Mouse (Mus musculus): ENCODE data around the gene Clstn1. TPM values are rescaled to one million over a fixed set of nuclear protein-coding genes. Genes with fewer than 3 reads are reported as not detected.

Clstn1 gene
- total and polyA plus RNA-seq, 3 experiments, result 6.1 to 26.6 TPM; not detected in 1

DNA sequence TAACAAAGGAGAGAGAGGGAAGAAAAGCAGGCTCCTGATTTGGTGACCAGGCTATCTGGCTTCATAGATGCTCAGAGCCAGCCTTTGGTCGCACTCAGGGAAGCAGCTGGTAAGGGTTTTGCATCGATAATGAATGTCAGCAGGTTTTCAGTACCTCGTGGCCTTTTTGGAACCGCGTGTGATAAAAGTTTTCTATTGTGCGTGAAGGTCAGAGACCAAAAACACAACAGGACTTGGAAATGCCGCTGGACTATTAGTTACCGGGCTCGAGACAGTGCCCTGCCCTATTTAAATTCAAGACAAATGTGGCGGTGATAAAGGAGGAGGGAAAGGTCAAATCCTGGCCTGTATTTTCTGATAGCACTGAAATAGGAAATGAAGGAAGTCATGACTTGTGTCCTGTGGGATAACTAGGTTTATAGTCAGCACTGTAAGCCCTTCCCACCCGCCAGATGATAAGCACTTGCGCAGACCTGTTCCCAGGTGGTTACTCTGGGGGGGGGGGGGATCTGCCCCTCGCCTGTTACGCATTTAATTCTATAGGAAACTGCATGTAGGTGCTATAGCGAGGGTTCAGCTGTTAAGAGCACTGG is 20.6 kb downstream of the Clstn1 start:
- Histone ChIP-seq H3K79me2 (ENCODE audit: control insufficient read depth, insufficient read depth, low read length, poor library complexity) (no peaks in the 10 kb centered on the region), H3K9me3 (replicated peaks; ENCODE audit: insufficient read depth, low read length) (no peaks in the 10 kb centered on the region), H3K27me3 (ENCODE audit: control insufficient read depth in 1 of 2, insufficient read depth in 2 of 2, low read length in 2 of 2) (peaks cover 0 to 4% of the 10 kb centered on the region in 2 experiments; a peak in 2 of 4 replicates), H3K9ac (ENCODE audit: control insufficient read depth, low read depth, low read length, poor library complexity, severe bottlenecking) (no peak overlapping the region), H3K4me3 (ENCODE audit: control insufficient read depth in 1 of 2, insufficient read depth in 1 of 2, low read depth in 2 of 2, low read length in 2 of 2) (no peak overlapping the region), H3K36me3 (ENCODE audit: control insufficient read depth in 1 of 2, insufficient read depth in 2 of 2, low read length in 2 of 2) (no peaks in the 10 kb centered on the region), H3K4me1 (ENCODE audit: control insufficient read depth in 1 of 2, insufficient read depth in 2 of 2, low read length in 2 of 2) (peaks cover 0 to 11% of the 10 kb centered on the region in 2 experiments; a peak in 2 of 4 replicates), H3K27ac (ENCODE audit: control insufficient read depth, low read depth, low read length) (no peak overlapping the region)
- peak; percentile 14 for DNase-seq (ENCODE audit: low read depth, low spot score)
- TF ChIP-seq MYB (IDR thresholded peaks at IDR 0.05; ENCODE audit: low read depth, low read length), result no peak
- no peak for TF ChIP-seq MEF2A (IDR thresholded peaks at IDR 0.05; ENCODE audit: extremely low read depth, insufficient replicate concordance, low read depth, low read length, poor library complexity, severe bottlenecking)
- peak; percentile 20; the same call in 1 of the 2 replicates for TF ChIP-seq TCF12 (IDR thresholded peaks at IDR 0.05; ENCODE audit: low read depth, low read length)
- TF ChIP-seq EP300 (IDR thresholded peaks at IDR 0.05; ENCODE audit: low read depth in 1 of 2, low read length in 2 of 2), result 0 out of 4 replicates have a peak, but pooled peaks of 1 of the 2 experiments have one; percentile 17

DNA sequence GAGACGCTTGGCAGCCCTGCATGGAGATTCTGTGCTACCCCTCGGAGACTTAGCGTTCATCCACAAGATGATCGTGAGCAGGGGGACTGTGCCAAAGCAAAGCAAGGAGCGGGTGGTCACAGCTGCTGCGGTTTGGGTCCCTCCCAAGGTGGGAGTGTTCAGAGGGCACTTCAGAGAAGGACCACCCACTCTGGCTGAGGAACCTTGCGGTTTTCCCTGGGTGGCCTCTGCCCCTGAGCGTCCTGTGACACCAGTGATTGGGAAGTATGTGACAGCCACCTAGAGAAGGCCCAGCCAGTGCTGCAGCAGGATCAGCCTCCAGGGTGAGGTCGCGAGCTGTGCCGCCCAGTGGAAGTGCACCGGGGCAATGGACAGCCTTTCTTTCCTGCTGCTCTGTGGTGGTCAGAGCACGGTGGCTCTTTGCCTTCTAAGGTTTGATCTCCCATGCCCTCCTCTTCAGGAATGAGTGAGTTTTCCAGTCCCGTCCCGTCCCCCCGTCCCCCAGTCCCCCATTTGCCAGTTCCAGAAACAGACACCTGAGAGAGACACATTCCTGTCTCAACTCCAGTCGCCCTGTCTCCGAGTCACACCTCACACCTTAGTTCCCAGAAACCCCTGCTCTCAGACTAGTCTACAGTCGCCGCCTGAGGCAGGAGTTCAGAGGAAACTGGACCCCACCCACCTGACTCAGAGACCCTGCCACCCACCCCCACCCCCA is 21.5 kb downstream of the Clstn1 start:
- Histone ChIP-seq H3K27ac (ENCODE audit: control insufficient read depth, low read depth, low read length) (no peak overlapping the region), H3K4me1 (ENCODE audit: control insufficient read depth in 1 of 2, insufficient read depth in 2 of 2, low read length in 2 of 2) (peaks cover 0 to 11% of the 10 kb centered on the region in 2 experiments; a peak in 2 of 4 replicates), H3K4me3 (ENCODE audit: control insufficient read depth in 1 of 2, insufficient read depth in 1 of 2, low read depth in 2 of 2, low read length in 2 of 2) (no peak overlapping the region), H3K9me3 (replicated peaks; ENCODE audit: insufficient read depth, low read length) (no peaks in the 10 kb centered on the region), H3K9ac (ENCODE audit: control insufficient read depth, low read depth, low read length, poor library complexity, severe bottlenecking) (no peak overlapping the region), H3K36me3 (ENCODE audit: control insufficient read depth in 1 of 2, insufficient read depth in 2 of 2, low read length in 2 of 2) (no peaks in the 10 kb centered on the region), H3K79me2 (ENCODE audit: control insufficient read depth, insufficient read depth, low read length, poor library complexity) (no peaks in the 10 kb centered on the region), H3K27me3 (ENCODE audit: control insufficient read depth in 1 of 2, insufficient read depth in 2 of 2, low read length in 2 of 2) (peaks cover 0 to 1% of the 10 kb centered on the region in 2 experiments; a peak in 1 of 4 replicates)
- TF ChIP-seq POLR2AphosphoS5 (IDR thresholded peaks at IDR 0.05; ENCODE audit: borderline replicate concordance, low read depth, low read length) (no peak), RCOR1 (IDR thresholded peaks at IDR 0.05; ENCODE audit: low read depth, low read length) (no peak), GATA1 (IDR thresholded peaks at IDR 0.05; ENCODE audit: low read depth, low read length) (no peak), ELF1 (IDR thresholded peaks at IDR 0.05; ENCODE audit: low read depth, low read length) (no peak), NELFE (IDR thresholded peaks at IDR 0.05; ENCODE audit: low read depth, low read length) (no peak), KAT2A (conservative IDR thresholded peaks at IDR 0.05; ENCODE audit: low read depth, low read length) (no peak), TCF12 (IDR thresholded peaks at IDR 0.05; ENCODE audit: low read depth, low read length) (no peak), SIN3A (IDR thresholded peaks at IDR 0.05; ENCODE audit: low read length) (no peak), JUND (IDR thresholded peaks at IDR 0.05; ENCODE audit: low read depth, low read length) (no peak), TAL1 (IDR thresholded peaks at IDR 0.05; ENCODE audit: low read length) (no peak)
- peak; percentile 14 for DNase-seq (ENCODE audit: low read depth, low spot score)
